Mouse (Mus musculus) midbrain, embryonic 10.5 days (tissue): ENCODE data around the gene Haghl. TPM values are rescaled to one million over a fixed set of nuclear protein-coding genes. Genes with fewer than 3 reads are reported as not detected.

Experiments used
- DNase-seq: peaks from one replicate; pipeline ENCODE4 v3.0.0-alpha.2; 2017; ENCODE audit warnings: low spot score
- H3K27ac ChIP-seq: fragments of 300-500 bp; sonication (generic); replicated peaks from 2 replicates; pipeline ENCODE4 v1.5.1; 2016; ENCODE audit warnings: mild to moderate bottlenecking
- H3K27me3 ChIP-seq: fragments of 300-500 bp; sonication (generic); 2 replicates; pipeline ENCODE4 v1.6.1; 2016; ENCODE audit warnings: low read depth, mild to moderate bottlenecking; ENCODE audit not compliant: poor library complexity, severe bottlenecking
- H3K36me3 ChIP-seq: fragments of 300-500 bp; sonication (generic); 2 replicates; pipeline ENCODE4 v1.6.1; 2016; ENCODE audit warnings: mild to moderate bottlenecking, moderate library complexity
- H3K4me1 ChIP-seq: fragments of 300-500 bp; sonication (generic); 2 replicates; pipeline ENCODE4 v1.6.1; 2016
- H3K4me3 ChIP-seq: fragments of 300-500 bp; sonication (generic); 2 replicates; pipeline ENCODE4 v1.5.1; 2016; ENCODE audit warnings: mild to moderate bottlenecking, moderate library complexity
- H3K9me3 ChIP-seq: fragments of 300-500 bp; sonication (generic); replicated peaks from 2 replicates; pipeline ENCODE4 v1.6.1; 2016; ENCODE audit warnings: mild to moderate bottlenecking
- WGBS: fragments of 180-500 bp; shearing (Covaris S2); methylation state at CpG from one replicate; pipeline ENCODE4 v1.1.7; 2016; 5-methylcytosine and 5-hydroxymethylcytosine counted together
- polyA plus RNA-seq: library from polyadenylated mRNA; unstranded; fragments of >200 nt; fragmentation: Nextera tagmentation; extraction: Ambion mirVana; gene quantifications from 2 replicates; pipeline ENCODE4 v1.2.1, GENCODE M21; 2016

The Haghl gene
- polyA plus RNA-seq, result 75.8 and 103 TPM in 2 replicates

DNA sequence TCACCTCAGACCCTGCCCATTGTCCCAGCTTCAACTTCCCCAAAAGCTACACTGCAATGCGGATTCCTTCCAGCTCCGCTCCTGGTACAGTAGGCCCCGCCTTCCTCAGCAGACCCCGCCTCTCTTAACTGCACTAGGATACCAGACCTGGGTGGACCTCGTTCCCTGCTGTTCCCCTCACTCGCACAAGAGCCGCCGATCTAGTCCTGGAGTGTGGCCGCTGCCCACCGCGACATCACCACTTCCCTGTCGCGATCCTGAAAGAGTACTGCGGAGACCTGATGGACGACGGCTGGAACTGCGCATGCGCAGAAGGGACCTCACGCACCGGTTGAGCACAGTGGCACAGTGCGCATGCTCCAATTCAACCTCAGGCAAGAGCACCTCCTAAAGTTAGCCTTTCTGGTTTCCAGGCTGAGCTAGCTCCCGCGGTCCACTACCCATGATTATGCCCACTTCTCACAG, at the start of gene Haghl:
Gene Haghl, minus strand, starts transcription at position 393 of the 465 bp plus-strand sequence.
- peak within 1 kb of the TSS; percentile 77 for H3K4me3 ChIP-seq
- H3K36me3 ChIP-seq, result peaks cover 73% of the 10 kb centered on the region
- peak; percentile 98 for DNase-seq
- peaks cover 38% of the 10 kb centered on the region for H3K4me1 ChIP-seq
- H3K27ac ChIP-seq, result peak within 1 kb of the TSS; percentile 96
- H3K9me3 ChIP-seq, result no peaks in the 10 kb centered on the region
- WGBS, result under 1% methylated on average over 23 of the region's 23 CpGs
- no peaks in the 10 kb centered on the region for H3K27me3 ChIP-seq

DNA sequence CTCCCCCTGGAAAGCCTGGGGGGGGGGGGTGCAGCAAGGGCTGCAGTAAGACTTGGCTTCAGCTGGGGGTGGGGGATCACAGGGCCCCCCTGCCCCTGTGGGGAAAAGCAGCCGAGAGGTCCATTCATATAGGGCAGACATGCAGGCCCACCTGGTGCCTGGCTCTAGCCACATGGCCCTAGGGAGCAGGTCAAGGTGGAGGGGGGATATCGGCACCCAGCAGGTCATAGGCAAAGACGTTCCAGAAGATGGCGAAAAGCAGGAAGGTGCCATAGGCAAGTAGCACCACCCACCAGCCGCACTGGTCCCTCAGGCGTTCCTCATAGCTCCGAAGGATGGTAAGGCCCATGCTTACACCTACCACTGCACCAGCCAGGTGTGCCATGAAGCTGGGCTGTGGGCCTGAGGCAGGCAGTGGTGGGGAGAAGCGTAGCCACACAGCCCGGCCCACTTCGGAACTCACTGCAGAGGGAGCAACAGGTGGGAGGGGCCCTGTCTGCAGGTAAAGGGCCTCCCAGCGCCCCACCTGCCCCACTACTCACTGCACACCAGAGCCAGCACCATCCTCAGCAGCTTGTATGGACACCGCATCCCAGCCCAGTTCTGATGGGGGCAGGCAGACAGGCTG, 49.2 kb upstream of the Haghl start:
- WGBS, result 90% methylated on average over 12 of the region's 12 CpGs
- Histone ChIP-seq H3K27ac (peak overlapping the region; percentile 96), H3K4me3 (peak overlapping the region; percentile 89), H3K4me1 (peaks cover 84% of the 10 kb centered on the region), H3K36me3 (peaks cover 67% of the 10 kb centered on the region), H3K27me3 (no peaks in the 10 kb centered on the region), H3K9me3 (no peaks in the 10 kb centered on the region)
- DNase-seq, result no peak

DNA sequence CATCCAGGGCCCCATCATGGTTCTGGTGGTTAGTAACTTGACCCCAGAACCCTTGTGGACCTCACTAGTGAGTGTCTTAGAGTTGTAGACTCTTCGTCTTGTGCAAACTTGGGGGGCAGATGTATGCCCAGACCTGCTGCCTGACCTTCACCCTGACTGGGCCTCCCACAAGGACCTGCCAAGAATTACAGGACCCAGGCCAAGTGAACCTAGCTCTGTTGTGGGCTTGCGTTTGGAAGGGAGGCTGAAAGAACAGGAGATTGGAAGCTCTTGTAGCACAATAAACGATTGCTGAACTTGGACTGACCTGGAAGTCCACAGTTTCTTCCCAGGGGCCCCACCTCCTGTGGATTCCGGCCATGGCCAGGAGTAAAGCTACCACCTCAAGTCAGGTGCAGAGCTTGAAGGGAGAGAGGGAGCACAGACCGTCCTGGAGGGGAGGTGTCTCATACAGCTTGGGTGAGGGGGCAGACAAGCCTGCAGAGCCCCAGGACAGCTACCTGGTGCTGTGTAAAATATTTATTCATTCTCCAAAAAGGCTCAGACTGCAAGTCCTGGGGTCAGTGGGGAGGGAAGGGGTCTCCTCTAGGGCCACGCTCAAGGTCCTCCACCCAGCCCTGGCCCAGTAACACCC, 48.6 kb upstream of the Haghl start:
- H3K4me1 ChIP-seq, result peaks cover 85% of the 10 kb centered on the region
- no peaks in the 10 kb centered on the region for H3K9me3 ChIP-seq
- H3K27me3 ChIP-seq, result no peaks in the 10 kb centered on the region
- no peak for DNase-seq
- WGBS, result 66% methylated on average over 6 of the region's 6 CpGs
- H3K4me3 ChIP-seq, result peak overlapping the region; percentile 89
- peaks cover 64% of the 10 kb centered on the region for H3K36me3 ChIP-seq
- H3K27ac ChIP-seq, result peak overlapping the region; percentile 96

DNA sequence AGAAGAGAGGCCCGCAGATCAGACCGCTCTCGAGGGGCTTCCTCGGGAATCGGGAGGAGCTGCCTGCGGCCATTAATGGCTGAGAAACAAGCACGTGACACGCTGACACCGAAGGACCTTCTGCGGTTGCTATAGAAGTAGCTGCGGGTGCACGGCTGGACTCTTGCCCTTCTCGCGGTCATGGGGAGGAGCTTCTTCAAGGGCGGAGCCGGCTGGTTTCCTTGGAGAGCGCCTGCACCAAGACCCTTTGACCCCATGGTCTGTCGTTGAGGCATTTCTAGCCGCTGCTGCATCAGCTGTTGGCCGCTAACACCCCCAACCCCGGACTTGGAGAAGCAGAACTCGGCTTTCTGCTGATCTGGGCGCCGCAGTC, 47.8 kb upstream of the Haghl start, which contains the start of gene Stub1:
Gene Stub1, minus strand, starts transcription at position 114 of the 373 bp plus-strand sequence.
- peak; percentile 94 for DNase-seq
- peaks cover 92% of the 10 kb centered on the region for H3K4me1 ChIP-seq
- H3K36me3 ChIP-seq, result peaks cover 57% of the 10 kb centered on the region
- H3K4me3 ChIP-seq, result peak within 1 kb of the TSS; percentile 89
- WGBS, result under 1% methylated on average over 24 of the region's 24 CpGs
- H3K27me3 ChIP-seq, result no peaks in the 10 kb centered on the region
- H3K9me3 ChIP-seq, result no peaks in the 10 kb centered on the region
- peak within 1 kb of the TSS; percentile 96 for H3K27ac ChIP-seq

DNA sequence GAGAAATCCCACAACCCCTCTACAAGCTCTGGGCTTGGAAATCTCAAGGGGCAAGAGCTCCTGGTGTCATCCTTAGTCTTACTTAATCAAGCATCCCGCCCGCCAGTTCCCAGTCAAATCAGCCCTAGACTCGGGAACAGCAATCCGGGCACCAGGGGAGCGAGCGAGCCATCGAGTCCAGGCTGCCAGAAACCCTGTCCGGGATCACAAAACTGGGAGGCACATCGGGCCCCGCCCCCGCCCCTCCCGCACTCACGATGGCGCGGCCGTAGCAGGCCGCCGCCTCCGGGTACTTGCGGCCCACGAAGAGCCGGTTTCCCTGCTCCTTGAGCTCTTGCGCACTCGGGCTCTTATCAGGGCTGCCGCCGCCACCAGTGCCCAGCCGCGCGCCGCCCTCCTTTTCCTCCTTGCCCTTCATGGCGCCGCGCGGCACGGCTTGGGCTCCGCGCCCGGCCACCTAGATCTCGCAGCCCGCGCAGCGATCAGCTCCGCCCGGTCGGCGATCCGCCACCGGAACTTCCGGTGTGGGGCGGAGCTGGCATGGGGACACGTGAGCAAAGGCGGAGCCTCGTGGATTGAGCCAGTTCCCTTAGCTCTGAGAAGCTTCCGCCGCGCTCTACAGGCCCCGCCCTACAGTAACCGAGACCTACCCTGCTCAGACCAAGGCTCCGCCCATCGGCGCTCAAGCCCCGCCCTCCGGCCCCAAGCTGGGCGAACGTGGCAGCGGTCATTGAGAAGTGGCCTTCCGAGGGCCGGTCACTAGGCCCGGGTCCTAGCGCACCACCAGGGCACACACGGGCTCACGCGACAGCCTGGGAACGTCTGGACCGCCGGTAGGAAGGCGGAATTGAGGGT, 47.2 kb upstream of the Haghl start:
- Histone ChIP-seq H3K27ac (peak overlapping the region; percentile 96), H3K4me3 (peak overlapping the region; percentile 89), H3K27me3 (no peaks in the 10 kb centered on the region), H3K4me1 (peaks cover 92% of the 10 kb centered on the region), H3K36me3 (peaks cover 57% of the 10 kb centered on the region), H3K9me3 (no peaks in the 10 kb centered on the region)
- under 1% methylated on average over 73 of the region's 77 CpGs for WGBS
- DNase-seq, result peak; percentile 100

DNA sequence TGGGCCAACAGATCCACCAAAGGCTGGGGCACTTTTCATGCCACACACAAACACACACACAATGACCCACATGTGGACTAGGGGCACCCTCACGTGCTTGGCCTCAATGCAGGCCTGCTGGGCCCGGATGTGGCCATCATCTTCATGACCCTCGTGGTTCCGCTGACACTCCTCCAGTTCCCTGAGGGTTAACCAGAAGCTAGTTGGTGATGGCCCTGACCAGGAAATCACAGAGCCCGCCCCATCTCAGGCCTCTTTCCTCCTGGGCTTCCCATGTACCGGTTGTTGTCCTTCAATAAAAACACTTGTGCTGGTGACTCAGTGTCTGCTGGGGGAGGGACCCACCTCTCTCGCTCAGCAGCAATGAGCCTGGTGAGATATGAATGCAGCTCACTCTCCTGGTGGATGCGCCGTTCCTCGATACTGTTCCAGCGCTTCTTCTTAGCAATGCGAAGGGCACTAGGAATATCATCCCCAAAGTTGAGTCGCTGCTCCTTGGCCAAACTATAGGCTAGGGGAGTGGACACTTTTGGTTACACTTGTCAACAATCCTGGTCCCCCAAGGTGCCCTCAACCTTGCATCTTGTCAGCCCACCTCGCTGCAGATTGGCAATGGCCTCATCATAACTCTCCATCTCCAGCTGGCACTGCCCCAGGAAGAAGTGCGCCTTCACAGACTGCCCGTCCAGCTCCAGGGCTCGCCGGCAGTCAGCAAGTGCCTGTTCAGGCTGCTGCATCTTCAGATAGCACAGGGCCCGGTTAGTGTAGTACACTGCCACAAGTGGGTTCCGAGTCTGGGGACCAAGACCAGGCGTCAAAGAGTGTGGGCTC, 46.2 kb upstream of the Haghl start:
- DNase-seq, result no peak
- Histone ChIP-seq H3K27ac (peak overlapping the region; percentile 96), H3K27me3 (no peaks in the 10 kb centered on the region), H3K4me3 (peak overlapping the region; percentile 89), H3K36me3 (peaks cover 65% of the 10 kb centered on the region), H3K4me1 (peaks cover 91% of the 10 kb centered on the region), H3K9me3 (no peaks in the 10 kb centered on the region)
- WGBS, result 68% methylated on average over 21 of the region's 21 CpGs

DNA sequence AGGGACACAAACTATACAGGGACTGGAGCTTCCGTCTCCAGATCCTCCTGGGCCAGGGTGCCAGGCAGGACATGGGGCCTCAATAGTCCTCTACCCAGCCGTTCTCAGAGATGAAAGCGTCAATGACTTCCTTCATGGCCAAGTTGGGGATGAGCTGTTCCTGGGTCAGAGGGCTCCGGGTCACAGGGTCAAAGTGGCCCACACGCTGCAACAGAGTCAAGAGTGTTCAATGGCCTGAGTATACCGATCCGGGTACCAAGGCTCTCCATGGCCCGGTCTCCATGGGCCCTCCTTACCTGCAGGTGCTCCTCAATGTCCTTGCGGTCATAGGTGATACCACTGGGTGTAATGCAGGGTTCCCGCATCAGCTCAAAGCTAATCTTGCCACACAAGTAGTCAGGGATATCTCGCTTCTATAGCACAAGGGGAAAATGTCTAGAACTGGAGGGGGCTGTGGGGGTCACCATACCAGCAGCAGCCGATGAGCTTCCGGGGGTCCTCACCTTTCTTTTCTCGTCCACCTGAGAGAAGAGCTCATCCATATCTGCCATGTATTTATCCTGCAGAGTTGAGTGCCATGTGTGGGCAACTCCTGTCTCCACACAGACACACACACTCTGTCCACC, 45.4 kb upstream of the Haghl start:
- H3K9me3 ChIP-seq, result no peaks in the 10 kb centered on the region
- H3K27ac ChIP-seq, result no peak overlapping the region
- H3K27me3 ChIP-seq, result no peaks in the 10 kb centered on the region
- H3K4me1 ChIP-seq, result peaks cover 90% of the 10 kb centered on the region
- H3K4me3 ChIP-seq, result peak overlapping the region; percentile 89
- peaks cover 68% of the 10 kb centered on the region for H3K36me3 ChIP-seq
- 90% methylated on average over 14 of the region's 14 CpGs for WGBS
- no peak for DNase-seq

DNA sequence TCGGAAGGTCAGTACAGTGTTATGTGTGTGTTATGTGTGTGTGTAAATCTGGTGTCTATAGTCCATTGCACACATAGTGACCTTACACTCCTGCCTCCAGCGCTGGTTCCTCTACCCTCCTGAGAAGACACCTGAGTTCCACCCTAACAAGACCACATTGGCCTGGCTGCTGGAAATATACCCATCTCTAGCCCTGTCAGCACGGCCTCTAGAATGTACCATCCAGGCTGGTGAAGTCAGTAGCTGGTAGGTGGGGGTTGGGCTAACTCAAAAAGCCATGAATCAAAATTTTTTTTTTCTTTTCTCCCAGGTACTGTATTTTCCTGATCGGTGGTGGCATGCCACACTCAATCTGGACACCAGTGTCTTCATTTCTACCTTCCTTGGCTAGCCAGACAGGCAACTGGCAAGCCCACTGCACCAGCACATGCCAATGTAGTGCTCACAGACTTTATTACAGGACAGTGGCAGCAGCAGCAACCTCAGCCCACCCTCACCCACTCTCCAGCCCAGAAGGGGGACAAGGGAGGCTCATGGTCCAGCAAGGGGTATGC, 44.8 kb upstream of the Haghl start:
- peaks cover 88% of the 10 kb centered on the region for H3K4me1 ChIP-seq
- peaks cover 68% of the 10 kb centered on the region for H3K36me3 ChIP-seq
- no peak for DNase-seq
- no peaks in the 10 kb centered on the region for H3K27me3 ChIP-seq
- H3K4me3 ChIP-seq, result peak overlapping the region; percentile 89; the same call in 1 of the 2 replicates
- 90% methylated on average over 4 of the region's 4 CpGs for WGBS
- no peaks in the 10 kb centered on the region for H3K9me3 ChIP-seq
- no peak overlapping the region for H3K27ac ChIP-seq

DNA sequence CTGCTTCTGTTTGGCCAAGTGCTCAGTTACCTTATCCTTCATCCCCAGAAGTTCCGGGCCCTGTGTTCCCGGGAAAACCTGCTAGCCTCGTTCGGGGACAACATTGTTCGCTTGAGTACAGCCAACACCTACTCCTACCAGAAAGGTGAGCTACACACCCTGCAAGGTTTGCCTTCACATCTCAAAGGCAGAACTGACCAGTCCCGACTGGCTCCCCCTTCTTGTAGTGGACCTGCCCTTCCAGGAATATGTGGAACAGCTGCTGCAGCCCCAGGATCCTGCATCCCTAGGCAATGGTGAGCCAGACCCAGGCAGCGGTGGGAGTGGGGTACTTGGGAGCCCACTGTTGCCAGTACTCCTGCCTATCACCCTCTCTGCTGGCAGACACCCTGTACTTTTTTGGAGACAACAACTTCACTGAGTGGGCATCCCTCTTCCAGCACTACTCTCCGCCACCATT, 44.1 kb upstream of the Haghl start:
- Histone ChIP-seq H3K9me3 (no peaks in the 10 kb centered on the region), H3K36me3 (peaks cover 63% of the 10 kb centered on the region), H3K4me1 (peaks cover 88% of the 10 kb centered on the region), H3K27me3 (no peaks in the 10 kb centered on the region), H3K4me3 (peak overlapping the region; percentile 89), H3K27ac (peak overlapping the region; percentile 95)
- 47% methylated on average over 8 of the region's 8 CpGs for WGBS
- peak; percentile 41 for DNase-seq

DNA sequence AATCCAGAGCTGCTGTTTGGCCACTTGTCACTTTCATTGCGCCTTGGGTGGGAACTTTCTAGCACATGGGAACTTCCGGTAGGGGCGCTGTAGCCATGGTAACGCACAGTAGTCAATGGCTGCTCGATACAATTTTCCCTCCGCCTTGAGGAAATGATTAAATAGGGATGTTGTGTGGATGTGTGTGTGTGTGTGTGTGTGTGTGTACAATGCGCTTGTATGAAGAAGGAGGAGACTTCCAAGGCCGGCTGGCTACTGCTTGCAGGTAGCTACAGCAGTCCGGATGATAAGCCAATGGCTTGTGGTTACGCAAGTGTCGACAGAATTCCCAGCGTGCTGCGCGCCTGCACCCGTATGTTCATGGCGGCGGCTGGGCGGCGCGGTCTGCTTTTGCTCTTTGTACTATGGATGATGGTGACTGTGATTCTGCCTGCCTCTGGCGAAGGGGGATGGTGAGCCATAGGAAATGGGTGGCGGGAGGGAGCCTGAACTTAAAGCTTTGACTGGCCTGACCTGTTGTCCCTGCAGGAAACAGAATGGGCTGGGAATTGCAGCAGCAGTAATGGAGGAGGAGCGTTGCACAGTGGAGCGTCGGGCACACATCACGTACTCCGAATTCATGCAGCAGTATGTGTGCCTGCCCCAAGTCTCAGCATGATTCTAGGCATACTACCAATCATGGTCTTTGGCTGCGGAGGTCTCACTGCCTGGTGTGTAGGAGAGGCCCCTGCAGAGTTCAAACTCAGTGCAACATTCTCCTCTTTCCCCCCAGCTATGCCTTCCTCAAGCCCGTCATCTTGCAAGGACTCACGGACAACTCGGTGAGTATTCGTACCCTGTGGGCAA, 43.5 kb upstream of the Haghl start, which contains the start of gene Jmjd8:
Gene Jmjd8, plus strand, starts transcription at position 156 of the 846 bp plus-strand sequence.
- Histone ChIP-seq H3K36me3 (peaks cover 60% of the 10 kb centered on the region), H3K4me3 (peak within 1 kb of the TSS; percentile 89), H3K27me3 (no peaks in the 10 kb centered on the region), H3K4me1 (peaks cover 88% of the 10 kb centered on the region), H3K27ac (peak within 1 kb of the TSS; percentile 95), H3K9me3 (no peaks in the 10 kb centered on the region)
- 1% methylated on average over 32 of the region's 32 CpGs for WGBS
- peak; percentile 88 for DNase-seq

DNA sequence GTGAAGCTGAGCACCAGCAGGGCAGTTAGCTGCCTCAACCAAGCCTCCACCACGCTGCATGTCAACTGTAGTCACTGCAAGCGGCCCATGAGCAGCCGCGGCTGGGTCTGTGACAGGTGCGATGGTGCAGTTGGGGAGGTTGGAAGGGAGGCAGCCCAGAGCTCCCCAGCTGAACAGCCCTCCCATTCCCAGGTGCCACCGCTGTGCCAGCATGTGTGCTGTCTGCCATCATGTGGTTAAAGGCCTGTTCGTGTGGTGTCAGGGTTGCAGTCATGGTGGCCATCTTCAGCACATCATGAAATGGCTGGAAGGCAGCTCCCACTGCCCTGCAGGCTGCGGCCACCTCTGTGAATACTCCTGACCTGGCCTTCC, 42.7 kb upstream of the Haghl start:
- WGBS, result 83% methylated on average over 8 of the region's 8 CpGs
- H3K27me3 ChIP-seq, result no peaks in the 10 kb centered on the region
- no peak for DNase-seq
- no peaks in the 10 kb centered on the region for H3K9me3 ChIP-seq
- H3K36me3 ChIP-seq, result peaks cover 60% of the 10 kb centered on the region
- peaks cover 84% of the 10 kb centered on the region for H3K4me1 ChIP-seq
- H3K27ac ChIP-seq, result peak overlapping the region; percentile 95
- peak overlapping the region; percentile 89 for H3K4me3 ChIP-seq
